8 mouse cellular contexts compared by ENCODE assay signal in genomic region chr9:65667701-65668100, GRCm38 (mm10). TPM values are rescaled to one million over a fixed set of nuclear protein-coding genes. Genes with fewer than 3 reads are reported as not detected.
DNase-seq lines count a peak whose midpoint lies in the region; ATAC-seq lines count a peak whose summit lies in the region.

TSS of gene Oaz2 (plus strand) at chr9:65668001.

- 90% methylated on average over 8 of the region's 8 CpGs for WGBS in intestine, embryonic 15.5 days

- DNase-seq in heart, adult 18-20 months, result no peak
- DNase-seq in heart, adult 9 months (ENCODE audit: low spot score in 2 of 2), result no peak
- DNase-seq in adrenal gland, adult 8-10 months, result no peak
- no peak for DNase-seq in gastrocnemius, postnatal 14 days
- no peak for DNase-seq in ovary, postnatal 14 days (ENCODE audit: low spot score)
- DNase-seq in natural killer cell, adult 2 months (ENCODE audit: low spot score in 2 of 2), result no peak

- H3K9me3 ChIP-seq in intestine, embryonic 15.5 days, result no peaks in the 10 kb centered on the region

- no peaks in the 10 kb centered on the region for H3K27me3 ChIP-seq in intestine, embryonic 15.5 days (replicated peaks)

- no peak within 1 kb of the TSS for H3K27ac ChIP-seq in intestine, embryonic 15.5 days

- H3K4me2 ChIP-seq in intestine, embryonic 15.5 days (replicated peaks), result no peak within 1 kb of the TSS

- H3K9ac ChIP-seq in intestine, embryonic 15.5 days, result no peak within 1 kb of the TSS

- peaks cover 10% of the 10 kb centered on the region; the same call in 1 of the 2 replicates for H3K4me1 ChIP-seq in intestine, embryonic 15.5 days (replicated peaks)

- intact Hi-C loops in gastrocnemius, postnatal 14 days (cut with DNase I; ENCODE audit: low total_unique reads), result no loop called here

- H3K4me3 ChIP-seq in intestine, embryonic 15.5 days (replicated peaks), result no peak within 1 kb of the TSS

- no peaks in the 10 kb centered on the region for H3K36me3 ChIP-seq in intestine, embryonic 15.5 days

- no peak for ATAC-seq in intestine, embryonic 15.5 days
- no peak for ATAC-seq in megakaryocyte-erythroid progenitor cell, adult 5-6 weeks (replicated peaks; ENCODE audit: low FRiP score, low TSS enrichment, poor library complexity, severe bottlenecking)

RNA-seq across cellular contexts. Expression of gene Oaz2, which starts in this region (rescaled TPM):
- total RNA-seq in heart, adult 18-20 months (2021), result 100 to 1,000 TPM; 201 to 238 TPM
- 100 to 1,000 TPM; 138 to 203 (median 175) TPM for total RNA-seq in adrenal gland, adult 8-10 months (2022)
- total RNA-seq in gastrocnemius, postnatal 14 days (2021), result 100 to 1,000 TPM; 258 to 262 TPM
- 196 and 203 TPM in 2 replicates for polyA plus RNA-seq in intestine, embryonic 15.5 days (2015; fragmentation: Nextera tagmentation; extraction: Ambion mirVana)
- 22.1 and 23.4 TPM in 2 replicates for total RNA-seq in megakaryocyte-erythroid progenitor cell, adult 5-6 weeks (2014; fragmentation: Nextera tagmentation)
- 34.7 and 36.1 TPM in 2 replicates for total RNA-seq in megakaryocyte-erythroid progenitor cell, adult 5-6 weeks (2017)
